Mouse (Mus musculus) ovary, postnatal 10 days (tissue): ENCODE results near the gene Myo16.

Experiments used
- DNase-seq: peaks from one replicate; pipeline ENCODE4 v3.0.0; 2022; ENCODE audit warnings: low spot score

Gene Myo16

GRCm38 (mm10) chr8:10303992-10304391 is 150.3 kb downstream of the Myo16 start:
- DNase-seq: no peak

GRCm38 (mm10) chr8:10304721-10305120 is 151.0 kb downstream of the Myo16 start:
- no peak for DNase-seq

DNA sequence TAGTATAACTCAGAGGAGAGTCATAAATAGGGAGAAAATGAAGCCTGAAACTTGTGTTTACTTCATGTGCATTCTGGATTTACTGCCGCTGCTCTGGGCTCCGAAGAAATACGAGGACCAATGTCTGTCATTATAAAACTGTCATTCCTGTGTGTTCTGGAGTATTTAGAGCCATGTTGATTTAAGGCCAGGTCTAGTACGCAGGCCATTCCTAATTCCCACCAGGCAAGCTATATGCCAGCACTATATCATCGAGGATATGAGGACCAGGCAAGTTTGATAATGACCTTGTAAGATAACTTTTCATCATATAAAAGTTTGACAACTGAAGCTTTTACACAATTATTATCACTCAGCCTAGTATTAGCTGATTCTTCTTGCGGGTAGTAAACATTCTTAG is 153.6 kb downstream of the Myo16 start:
- no peak for DNase-seq

DNA sequence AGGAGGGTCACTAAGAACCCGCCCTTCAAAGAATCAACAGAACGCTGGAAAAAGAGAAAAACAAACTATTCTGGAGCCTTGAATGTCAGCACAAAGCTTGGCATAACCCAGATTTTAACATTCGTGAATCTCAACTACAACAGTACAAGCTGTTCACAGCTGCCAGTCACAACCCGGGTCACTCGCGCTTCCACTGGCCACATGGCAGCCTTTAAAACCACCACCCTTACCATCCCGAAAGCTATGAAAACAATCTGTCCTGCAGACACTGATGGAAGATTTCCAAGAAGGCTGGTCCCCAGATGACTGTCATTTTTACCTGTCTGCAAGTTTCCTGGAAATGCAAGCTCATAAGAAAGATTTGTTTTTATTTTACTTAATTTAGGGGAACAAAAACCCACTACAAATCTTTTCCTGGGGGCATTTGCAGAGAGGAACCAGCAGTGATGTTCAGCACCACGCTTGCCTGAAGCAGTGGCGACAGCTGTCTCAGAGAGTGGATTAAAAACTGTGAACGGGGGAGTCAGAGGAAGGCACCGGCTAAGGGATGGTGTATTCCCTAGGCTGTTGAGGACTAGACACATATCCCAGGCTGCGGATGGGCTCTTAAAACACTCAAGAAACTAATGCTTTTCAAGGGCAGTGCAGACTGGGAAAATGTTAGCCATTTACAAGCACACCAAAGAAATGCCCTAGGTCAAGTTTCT is 154.2 kb downstream of the Myo16 start:
- DNase-seq: no peak

DNA sequence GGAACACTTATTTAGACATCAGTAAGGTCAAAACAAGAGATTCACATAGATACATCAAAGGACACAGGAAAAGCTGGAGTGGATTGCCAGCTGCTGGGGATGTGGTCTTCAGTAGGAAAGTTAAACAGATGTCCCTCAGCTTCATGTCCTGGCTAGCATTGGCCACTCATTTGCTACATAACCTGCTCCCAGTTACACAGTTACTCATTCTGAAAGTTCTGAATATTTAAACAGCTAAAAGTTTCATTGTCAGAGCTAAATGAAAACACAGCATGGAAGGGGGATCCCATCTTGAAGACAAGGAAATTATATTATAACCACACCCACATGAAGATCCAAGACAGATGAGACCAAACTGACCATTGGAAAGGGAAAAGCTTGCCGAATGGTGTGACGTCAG is 156.8 kb downstream of the Myo16 start:
- DNase-seq: no peak

DNA sequence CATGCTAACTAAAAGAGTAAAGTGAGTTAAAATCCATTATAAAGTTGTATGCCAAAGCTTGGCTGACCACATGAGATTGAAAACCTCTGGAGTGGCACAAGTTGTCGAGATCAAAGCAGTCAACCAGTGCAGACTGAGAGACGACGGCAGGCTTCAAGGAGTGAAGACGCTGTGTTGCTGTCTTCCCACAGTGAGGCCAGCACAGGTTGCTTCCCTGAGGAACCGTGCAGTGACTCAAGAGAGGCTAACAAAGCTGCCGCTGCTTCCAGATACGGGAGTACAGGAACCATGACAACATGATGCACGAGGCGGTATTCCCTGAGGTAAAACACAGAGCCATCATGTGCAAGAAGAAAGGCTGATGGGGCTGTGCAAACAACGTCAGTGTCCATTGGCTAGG is 158.6 kb downstream of the Myo16 start:
- no peak for DNase-seq

- no peak for DNase-seq
These were observed 162.5 kb downstream of the Myo16 start for GRCm38 (mm10) chr8:10316201-10316600.

- DNase-seq: no peak
These were observed 164.4 kb downstream of the Myo16 start for GRCm38 (mm10) chr8:10318103-10318502.

GRCm38 (mm10) chr8:10350451-10350850 is 196.7 kb downstream of the Myo16 start:
- no peak for DNase-seq

DNA sequence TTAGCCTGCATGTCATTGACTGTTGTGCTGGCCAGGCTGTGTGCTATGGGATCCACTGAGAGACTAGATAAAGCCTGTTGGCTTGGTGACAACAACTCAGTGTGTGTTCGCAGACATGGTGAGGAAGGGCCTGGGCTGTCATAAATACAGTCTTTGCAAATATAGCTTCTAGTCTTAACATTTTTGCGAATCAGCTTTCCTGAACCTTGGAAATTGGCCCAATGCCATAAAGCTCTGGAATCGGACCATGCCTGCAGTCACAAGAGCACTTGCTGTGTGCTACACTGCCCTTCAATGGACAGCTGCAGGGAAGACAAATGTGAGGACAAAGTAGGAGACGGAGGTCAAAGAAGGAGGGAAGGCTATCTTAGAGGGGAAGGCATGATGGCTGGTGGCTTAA is 205.0 kb downstream of the Myo16 start:
- DNase-seq: no peak

GRCm38 (mm10) chr8:10362949-10363348 is 209.2 kb downstream of the Myo16 start:
- DNase-seq: no peak

DNA sequence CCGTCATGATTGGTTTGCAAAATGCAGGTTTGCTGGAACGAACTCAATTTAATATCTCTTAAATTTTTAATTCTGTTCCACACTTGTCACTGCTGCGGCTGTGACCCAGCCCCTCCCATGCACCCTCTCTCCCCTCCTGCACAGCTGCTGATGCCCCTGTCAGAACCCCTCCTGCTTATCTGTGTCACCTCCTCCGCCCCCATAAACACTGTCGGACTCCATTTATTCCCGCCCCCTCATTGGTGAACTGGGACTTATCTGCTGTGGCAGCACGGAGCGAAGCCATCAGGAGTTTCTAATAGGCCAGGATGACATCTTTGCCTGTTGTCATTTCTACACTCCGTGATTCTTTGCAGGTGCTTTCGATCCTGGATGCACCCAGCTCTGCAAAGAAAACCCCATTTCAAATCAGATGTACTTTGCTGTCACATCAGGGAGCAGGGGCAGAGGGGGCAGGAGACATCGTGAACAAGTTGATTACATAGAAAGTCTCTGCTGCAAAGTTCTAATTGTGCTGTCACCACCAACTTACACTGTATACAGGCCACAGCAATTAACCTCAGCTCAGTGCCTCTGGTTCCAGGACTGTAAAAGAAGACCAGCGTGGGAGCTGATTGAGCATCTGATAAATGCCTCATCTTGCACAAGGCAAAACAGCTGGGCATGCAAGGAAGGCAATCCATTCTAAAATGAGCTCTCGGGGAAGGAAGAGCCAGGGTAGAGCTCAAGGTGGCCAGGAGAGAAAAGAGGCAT is 210.1 kb downstream of the Myo16 start:
- no peak for DNase-seq

DNA sequence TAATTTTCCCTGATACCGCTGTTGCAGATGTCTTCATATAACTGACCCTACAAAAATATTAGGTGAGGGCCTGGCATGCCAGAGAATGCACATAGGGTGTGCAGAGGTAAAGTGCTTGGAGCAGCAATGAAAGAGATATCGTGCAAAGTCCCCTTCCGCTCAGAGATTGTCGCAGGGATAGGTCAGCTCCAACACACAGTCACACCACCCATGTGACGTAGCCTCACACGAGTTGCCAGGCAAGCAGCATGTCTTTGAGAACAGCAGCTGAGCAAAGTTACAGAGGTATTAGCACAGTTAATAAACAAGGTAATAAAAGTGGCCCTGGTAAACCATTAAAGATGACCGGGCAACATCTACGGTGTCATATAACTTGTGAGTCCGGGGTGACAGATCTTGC is 212.4 kb downstream of the Myo16 start:
- no peak for DNase-seq

DNA sequence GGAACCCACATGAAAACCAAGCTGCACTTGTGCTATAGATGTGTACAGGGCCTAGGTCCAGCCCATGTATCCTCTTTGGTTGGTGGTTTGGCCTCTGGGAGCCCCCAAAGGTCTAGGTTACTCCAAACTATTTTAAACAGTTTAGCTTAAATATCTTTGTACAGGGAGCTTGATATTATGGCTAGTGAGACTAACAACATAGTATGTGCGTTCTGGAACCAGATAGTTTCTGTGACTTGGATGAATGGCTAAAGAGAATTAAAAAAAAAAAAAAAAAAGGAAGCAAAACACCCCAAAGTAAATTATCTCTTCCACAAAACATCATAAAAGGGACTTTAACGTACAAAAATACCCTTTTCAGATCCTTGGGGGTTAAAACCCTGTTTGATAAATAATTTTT is 218.9 kb downstream of the Myo16 start:
- DNase-seq: no peak

DNA sequence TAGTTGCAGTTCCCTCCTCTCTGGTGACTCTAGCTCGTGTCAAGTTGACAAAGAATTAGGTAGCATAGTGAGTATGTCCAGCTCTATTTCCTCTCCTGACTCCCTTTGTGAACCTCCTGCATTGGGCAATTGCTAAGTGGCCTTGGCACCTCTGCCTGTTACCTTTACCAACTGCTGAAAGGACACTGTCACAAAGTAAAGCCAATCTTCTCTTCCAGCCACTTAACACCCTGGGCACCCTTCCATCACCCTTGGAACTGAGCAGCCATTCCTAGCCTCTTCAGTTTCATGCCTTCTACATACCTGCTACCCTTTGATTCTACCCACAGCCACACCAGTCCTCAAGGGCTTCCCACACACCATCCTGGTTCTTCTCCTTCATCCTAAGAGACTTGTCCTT is 233.4 kb downstream of the Myo16 start:
- DNase-seq: no peak

- DNase-seq: no peak
These were observed 237.5 kb downstream of the Myo16 start for GRCm38 (mm10) chr8:10391096-10391683.

GRCm38 (mm10) chr8:10391913-10392312 is 238.2 kb downstream of the Myo16 start:
- no peak for DNase-seq

DNA sequence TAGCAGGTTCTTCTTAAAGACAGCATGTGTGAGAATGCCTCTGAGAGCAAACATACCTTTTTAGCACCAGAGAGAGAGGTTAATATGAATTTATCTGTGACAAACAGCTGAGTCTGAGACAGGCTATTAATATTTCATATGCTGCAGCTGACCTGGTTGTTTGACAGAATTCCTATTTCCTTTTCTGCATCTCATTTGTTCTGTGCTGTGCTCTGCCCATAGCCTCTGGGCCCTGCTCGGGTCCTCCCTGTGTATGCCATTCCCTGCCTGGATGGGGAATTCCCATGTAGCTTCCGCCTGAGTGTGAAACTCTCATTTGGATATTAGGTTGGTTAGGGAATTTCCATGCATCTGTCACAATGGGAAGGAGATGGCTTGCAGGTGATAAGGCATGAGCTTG is 240.8 kb downstream of the Myo16 start:
- DNase-seq: no peak

DNA sequence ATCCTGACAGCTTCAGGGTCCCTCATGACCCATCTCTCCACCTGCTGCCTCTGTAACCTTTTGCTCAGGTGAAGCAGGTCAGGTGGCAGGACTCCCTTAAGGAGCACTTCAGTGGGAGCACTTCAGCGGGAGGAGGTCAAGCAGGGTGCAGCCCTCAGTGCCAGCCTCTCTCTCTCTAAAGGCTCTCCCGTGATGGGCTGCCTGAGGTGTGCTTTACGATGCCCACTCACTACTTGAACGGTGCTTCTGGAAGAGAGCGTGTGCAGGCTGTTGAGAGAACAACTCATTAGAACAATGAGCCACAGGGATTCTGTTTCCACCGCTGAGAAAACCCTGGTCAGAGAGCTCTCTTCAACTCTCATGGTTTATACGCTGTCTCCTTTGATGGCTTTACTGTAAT is 241.4 kb downstream of the Myo16 start:
- DNase-seq: no peak

- DNase-seq: no peak
These were observed 248.9 kb downstream of the Myo16 start for GRCm38 (mm10) chr8:10402606-10403005.

GRCm38 (mm10) chr8:10405469-10405868 is 251.8 kb downstream of the Myo16 start:
- no peak for DNase-seq

DNA sequence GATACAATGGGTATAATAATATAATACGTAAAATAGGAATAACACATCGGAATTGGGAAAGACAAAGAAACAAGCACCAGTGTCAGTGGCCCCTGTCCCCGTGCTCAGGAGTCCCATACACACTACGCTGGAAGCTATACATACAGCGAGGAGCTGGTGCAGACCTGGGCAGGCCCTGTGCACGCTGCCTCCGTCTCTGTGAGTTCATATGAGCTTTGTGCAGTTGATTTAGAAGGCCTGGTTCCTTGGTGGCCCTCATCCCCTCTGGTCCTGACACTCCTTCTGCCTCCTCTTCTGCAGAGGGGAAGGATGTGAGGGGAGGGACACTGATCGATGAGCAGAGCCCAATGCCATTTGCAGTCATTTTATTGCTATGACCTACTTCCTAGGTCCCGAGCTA is 255.3 kb downstream of the Myo16 start:
- DNase-seq: no peak

DNA sequence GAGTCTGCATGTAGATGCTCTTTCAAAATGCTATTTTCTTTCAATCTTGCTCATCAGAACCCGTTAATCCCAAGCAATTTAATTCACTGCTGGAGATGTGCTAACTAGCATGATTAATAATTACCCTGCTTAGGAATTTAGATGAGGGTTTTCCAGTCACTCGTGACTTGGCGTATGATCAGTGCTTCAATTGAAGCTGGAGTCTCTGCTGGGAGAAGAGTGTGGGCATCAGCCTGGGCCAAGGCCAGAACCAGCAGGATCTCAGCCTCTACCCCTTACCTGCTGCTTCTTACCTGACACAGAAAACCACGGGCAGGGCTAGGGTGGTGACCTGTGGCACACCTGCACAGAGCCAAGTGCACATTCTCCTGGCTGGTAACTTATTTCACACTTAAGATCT is 257.8 kb downstream of the Myo16 start:
- no peak for DNase-seq
